Mouse (Mus musculus) hematopoietic multipotent progenitor cell, adult 10-12 weeks (in vitro differentiated cells): Measurements from ENCODE around the gene Gm20806. TPM values are rescaled to one million over a fixed set of nuclear protein-coding genes. Genes with fewer than 3 reads are reported as not detected.

Source experiments
- polyA plus RNA-seq: library from polyadenylated mRNA; stranded (reverse); fragments of >175 nt; gene quantifications from 2 replicates; pipeline ENCODE4 v1.2.3, GENCODE M21; 2012; ENCODE audit warnings: low replicate concordance

Gm20806 gene
- polyA plus RNA-seq, result not detected in 2 replicates

DNA sequence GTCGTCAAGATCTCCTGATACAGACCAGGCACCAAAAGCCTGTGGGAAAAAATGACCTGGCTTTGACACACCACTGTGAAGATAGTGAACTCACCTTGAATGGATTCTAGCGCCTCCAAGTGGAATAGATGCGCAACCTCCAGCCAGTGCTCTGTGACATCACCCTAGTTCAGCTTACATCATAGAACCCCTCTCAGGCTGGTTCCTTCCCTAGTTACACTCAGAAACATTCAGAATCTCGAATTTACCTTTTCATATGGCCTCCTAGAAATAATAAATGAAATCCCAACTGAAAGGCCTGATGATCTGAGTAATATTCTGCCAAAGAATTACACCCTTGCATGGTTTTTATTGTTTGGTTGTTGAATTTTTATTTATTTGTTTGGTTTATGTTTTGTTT lies at the start of gene Gm20806:
Gm20806 (minus strand) TSS at position 101 of the 400 bp plus-strand sequence.

